Mouse (Mus musculus): ENCODE data around the gene Wipi1.

GRCm38 (mm10) chr11:109629021-109629521 lies 17.3 kb upstream of the Wipi1 start:
- TF ChIP-seq POLR2A (IDR thresholded peaks at IDR 0.05; ENCODE audit: borderline replicate concordance, insufficient read depth, low read length), result no peak
- no peak for TF ChIP-seq CTCF (IDR thresholded peaks at IDR 0.05; ENCODE audit: borderline replicate concordance, insufficient read depth, low read depth, low read length)
